Mouse (Mus musculus) neural tube, embryonic 11.5 days (tissue): Measurements from ENCODE around the gene Tmeff2. TPM values are rescaled to one million over a fixed set of nuclear protein-coding genes. Genes with fewer than 3 reads are reported as not detected.

Experiments
- ATAC-seq: fragments of 200-750 bp; cut with Nextera tagmentation; 2 replicates; pipeline ENCODE4 v1.8.0; 2017; ENCODE audit warnings: moderate number of reproducible peaks, mild to moderate bottlenecking, moderate TSS enrichment, moderate library complexity; ENCODE audit not compliant: insufficient read depth, low FRiP score, low TSS enrichment
- DNase-seq: peaks from one replicate; pipeline ENCODE4 v3.0.0-alpha.2; 2015; ENCODE audit warnings: low spot score
- H3K27ac ChIP-seq: fragments of 300-500 bp; sonication (generic); 2 replicates; pipeline ENCODE4 v1.5.1; 2014; ENCODE audit warnings: low read depth, mild to moderate bottlenecking, low read length
- H3K27me3 ChIP-seq: fragments of 300-500 bp; sonication (generic); 2 replicates; pipeline ENCODE4 v1.6.1; 2014; ENCODE audit warnings: mild to moderate bottlenecking, low read length, mixed read lengths; ENCODE audit not compliant: control insufficient read depth, insufficient read depth
- H3K36me3 ChIP-seq: fragments of 300-500 bp; sonication (generic); 2 replicates; pipeline ENCODE4 v1.6.1; 2014; ENCODE audit warnings: mild to moderate bottlenecking, low read length, moderate library complexity, mixed read lengths; ENCODE audit not compliant: control insufficient read depth, insufficient read depth
- H3K4me1 ChIP-seq: fragments of 300-500 bp; sonication (generic); 2 replicates; pipeline ENCODE4 v1.6.1; 2014; ENCODE audit warnings: low read length, mixed read lengths; ENCODE audit not compliant: control insufficient read depth, insufficient read depth
- H3K4me2 ChIP-seq: fragments of 300-500 bp; sonication (generic); 2 replicates; pipeline ENCODE4 v1.6.1; 2014; ENCODE audit warnings: low read depth, mild to moderate bottlenecking, moderate library complexity
- H3K4me3 ChIP-seq: fragments of 300-500 bp; sonication (generic); 2 replicates; pipeline ENCODE4 v1.5.1; 2014; ENCODE audit warnings: low read depth, low read length
- H3K9ac ChIP-seq: fragments of 300-500 bp; sonication (generic); 2 replicates; pipeline ENCODE4 v1.6.1; 2014; ENCODE audit warnings: mild to moderate bottlenecking, low read length
- H3K9me3 ChIP-seq: fragments of 300-500 bp; sonication (generic); 2 replicates; pipeline ENCODE4 v1.6.1; 2016; ENCODE audit warnings: low read length; ENCODE audit not compliant: control insufficient read depth
- WGBS: fragments of 180-500 bp; shearing (Covaris S2); extraction: QIAGEN DNeasy Blood & Tissue Kit; methylation state at CpG from one replicate; pipeline ENCODE4 v1.1.7; 2014; 5-methylcytosine and 5-hydroxymethylcytosine counted together
- polyA plus RNA-seq: library from polyadenylated mRNA; unstranded; fragments of >200 nt; fragmentation: Nextera tagmentation; extraction: Ambion mirVana; gene quantifications from 2 replicates; pipeline ENCODE4 v1.2.1, GENCODE M21; 2014

The Tmeff2 gene
- polyA plus RNA-seq, 1 experiment from 2014 or later = 32.9 TPM

- Histone ChIP-seq H3K9me3 (no peaks in the 10 kb centered on the region), H3K4me3 (no peak overlapping the region), H3K4me1 (peaks cover 3% of the 10 kb centered on the region; the same call in 1 of the 2 replicates), H3K9ac (no peak overlapping the region), H3K27ac (no peak overlapping the region), H3K27me3 (no peaks in the 10 kb centered on the region), H3K4me2 (no peak overlapping the region), H3K36me3 (no peaks in the 10 kb centered on the region)
- DNase-seq = no peak
- 58% methylated on average over 15 of the region's 15 CpGs for WGBS
- 0 out of 2 replicates have a peak, but pooled peaks have one; percentile 35 for ATAC-seq
Measured at GRCm38 (mm10) chr1:51075785-51076771, 175.6 kb downstream of the Tmeff2 start.

GRCm38 (mm10) chr1:51088921-51089320, 188.5 kb downstream of the Tmeff2 start:
- ATAC-seq (no peak), DNase-seq (no peak)
- H3K4me2 ChIP-seq = no peak overlapping the region
- WGBS = 89% methylated on average over 2 of the region's 2 CpGs
- no peaks in the 10 kb centered on the region for H3K27me3 ChIP-seq
- H3K4me1 ChIP-seq = no peaks in the 10 kb centered on the region
- H3K36me3 ChIP-seq = no peaks in the 10 kb centered on the region
- no peak overlapping the region for H3K9ac ChIP-seq
- no peak overlapping the region for H3K27ac ChIP-seq
- H3K9me3 ChIP-seq = no peaks in the 10 kb centered on the region
- H3K4me3 ChIP-seq = no peak overlapping the region

GRCm38 (mm10) chr1:51089803-51090202, 189.4 kb downstream of the Tmeff2 start:
- Histone ChIP-seq H3K36me3 (no peaks in the 10 kb centered on the region), H3K9me3 (no peaks in the 10 kb centered on the region), H3K9ac (no peak overlapping the region), H3K4me3 (no peak overlapping the region), H3K4me2 (no peak overlapping the region), H3K27me3 (no peaks in the 10 kb centered on the region), H3K27ac (no peak overlapping the region), H3K4me1 (no peaks in the 10 kb centered on the region)
- DNase-seq (no peak), ATAC-seq (peak; percentile 70)
- 48% methylated on average over 3 of the region's 3 CpGs for WGBS

GRCm38 (mm10) chr1:51090212-51090761, 189.8 kb downstream of the Tmeff2 start:
- no peaks in the 10 kb centered on the region for H3K36me3 ChIP-seq
- no peaks in the 10 kb centered on the region for H3K9me3 ChIP-seq
- H3K27me3 ChIP-seq = no peaks in the 10 kb centered on the region
- no peak overlapping the region for H3K4me3 ChIP-seq
- DNase-seq (no peak), ATAC-seq (peak; percentile 90)
- H3K4me2 ChIP-seq = no peak overlapping the region
- WGBS = 31% methylated on average over 4 of the region's 4 CpGs
- H3K9ac ChIP-seq = no peak overlapping the region
- no peak overlapping the region for H3K27ac ChIP-seq
- H3K4me1 ChIP-seq = no peaks in the 10 kb centered on the region

- 72% methylated on average over 2 of the region's 2 CpGs for WGBS
- Histone ChIP-seq H3K4me1 (0 out of 2 replicates have a peak, but pooled peaks cover 9% of the 10 kb centered on the region), H3K9ac (no peak overlapping the region), H3K27ac (no peak overlapping the region), H3K4me3 (no peak overlapping the region), H3K4me2 (no peak overlapping the region), H3K9me3 (no peaks in the 10 kb centered on the region), H3K36me3 (no peaks in the 10 kb centered on the region), H3K27me3 (no peaks in the 10 kb centered on the region)
- DNase-seq = no peak
- ATAC-seq = no peak
Measured at GRCm38 (mm10) chr1:51094713-51095112, 194.3 kb downstream of the Tmeff2 start.

- H3K36me3 ChIP-seq = no peaks in the 10 kb centered on the region
- H3K27ac ChIP-seq = no peak overlapping the region
- 0 out of 2 replicates have a peak, but pooled peaks cover 9% of the 10 kb centered on the region for H3K4me1 ChIP-seq
- 77% methylated on average over 4 of the region's 4 CpGs for WGBS
- H3K27me3 ChIP-seq = no peaks in the 10 kb centered on the region
- H3K9ac ChIP-seq = no peak overlapping the region
- peak; percentile 77; the same call in 1 of the 2 replicates for ATAC-seq
- no peak overlapping the region for H3K4me2 ChIP-seq
- no peak overlapping the region for H3K4me3 ChIP-seq
- DNase-seq = peak; percentile 15
- H3K9me3 ChIP-seq = no peaks in the 10 kb centered on the region
Measured at GRCm38 (mm10) chr1:51096848-51097598, 196.6 kb downstream of the Tmeff2 start.

- ATAC-seq = no peak
- WGBS = 84% methylated on average over 2 of the region's 2 CpGs
- Histone ChIP-seq H3K9me3 (no peaks in the 10 kb centered on the region), H3K36me3 (no peaks in the 10 kb centered on the region), H3K4me3 (no peak overlapping the region), H3K4me2 (no peak overlapping the region), H3K9ac (no peak overlapping the region), H3K27me3 (no peaks in the 10 kb centered on the region), H3K4me1 (0 out of 2 replicates have a peak, but pooled peaks cover 9% of the 10 kb centered on the region), H3K27ac (no peak overlapping the region)
- DNase-seq = no peak
Measured at GRCm38 (mm10) chr1:51101034-51101590, 200.7 kb downstream of the Tmeff2 start.

GRCm38 (mm10) chr1:51104698-51105097, 204.3 kb downstream of the Tmeff2 start:
- 70% methylated on average over 2 of the region's 2 CpGs for WGBS
- no peak overlapping the region for H3K4me2 ChIP-seq
- no peak for ATAC-seq
- no peaks in the 10 kb centered on the region for H3K9me3 ChIP-seq
- no peak overlapping the region for H3K4me3 ChIP-seq
- H3K27me3 ChIP-seq = no peaks in the 10 kb centered on the region
- H3K9ac ChIP-seq = no peak overlapping the region
- H3K4me1 ChIP-seq = no peaks in the 10 kb centered on the region
- no peak overlapping the region for H3K27ac ChIP-seq
- DNase-seq = no peak
- H3K36me3 ChIP-seq = no peaks in the 10 kb centered on the region
